Comparison of ENCODE assay signal across 8 mouse cellular contexts in the genomic region with DNA sequence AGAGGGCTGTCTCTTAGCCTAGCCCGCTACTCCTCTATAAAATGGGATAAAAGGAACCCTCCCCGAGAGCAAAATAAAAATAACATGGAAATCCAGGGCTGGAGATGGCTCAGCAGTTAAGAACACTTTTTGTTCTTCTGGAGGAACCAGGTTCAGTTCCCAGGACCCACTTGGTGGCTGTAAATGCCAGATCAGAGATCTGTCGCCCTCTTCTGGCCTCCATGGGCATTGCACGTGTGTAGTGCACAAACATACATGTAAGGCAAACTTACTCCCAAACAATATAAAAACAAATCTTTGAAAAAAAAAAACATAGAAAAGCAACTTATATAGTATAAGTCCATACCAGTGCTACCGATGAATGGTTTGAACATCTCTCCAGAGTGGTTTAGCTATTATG.
DNase-seq lines count a peak whose midpoint lies in the region; ATAC-seq and TF ChIP-seq lines count a peak whose summit lies in the region.

No protein-coding gene starts in this region.

- no peak overlapping the region for H3K4me2 ChIP-seq in kidney, embryonic 14.5 days (replicated peaks; ENCODE audit: low read depth, low read length)

- DNase-seq in kidney, adult 18-20 months, result peak; percentile 38
- DNase-seq in ES-CJ7 (ENCODE audit: low read depth, low spot score), result peak; percentile 75
- peak; percentile 31 for DNase-seq in adrenal gland, postnatal 36 days
- DNase-seq in kidney, postnatal 4 days, result peak; percentile 57
- no peak for DNase-seq in right cerebral cortex, adult 18-20 months
- no peak for DNase-seq in heart, adult 8-10 months (ENCODE audit: low spot score)

- no peak overlapping the region for H3K27ac ChIP-seq in kidney, embryonic 14.5 days (ENCODE audit: low read depth, low read length)
- H3K27ac ChIP-seq in testis, adult 2 months (ENCODE audit: control insufficient read depth, insufficient read depth, low read depth, low read length), result no peak overlapping the region

- no peaks in the 10 kb centered on the region for H3K27me3 ChIP-seq in kidney, embryonic 14.5 days (ENCODE audit: control insufficient read depth, insufficient read depth, low read length)
- H3K27me3 ChIP-seq in testis, adult 2 months (ENCODE audit: control insufficient read depth, insufficient read depth, low read length), result no peaks in the 10 kb centered on the region

- no peak for TF ChIP-seq POLR2A in testis, adult 2 months (IDR thresholded peaks at IDR 0.05; ENCODE audit: control insufficient read depth, low read depth, low read length)

- WGBS in kidney, embryonic 14.5 days, result 71% methylated on average over 5 of the region's 5 CpGs

- ATAC-seq in kidney, embryonic 14.5 days (ENCODE audit: low FRiP score, low TSS enrichment), result no peak

- H3K4me1 ChIP-seq in kidney, embryonic 14.5 days (ENCODE audit: control insufficient read depth, insufficient read depth, low read length), result no peaks in the 10 kb centered on the region
- peaks cover 3% of the 10 kb centered on the region; the same call in 1 of the 2 replicates for H3K4me1 ChIP-seq in testis, adult 2 months (ENCODE audit: control insufficient read depth, insufficient read depth, low read length)

- no peaks in the 10 kb centered on the region for H3K36me3 ChIP-seq in kidney, embryonic 14.5 days (ENCODE audit: control insufficient read depth, insufficient read depth, low read length)
- no peaks in the 10 kb centered on the region for H3K36me3 ChIP-seq in testis, adult 2 months (ENCODE audit: control insufficient read depth, insufficient read depth, low read length)

- TF ChIP-seq CTCF in testis, adult 2 months (IDR thresholded peaks at IDR 0.05; ENCODE audit: control insufficient read depth, insufficient read depth, insufficient replicate concordance, low read depth, low read length), result peak; percentile 75; the same call in 1 of the 2 replicates

- H3K4me3 ChIP-seq in kidney, embryonic 14.5 days (ENCODE audit: low read length), result no peak overlapping the region
- H3K4me3 ChIP-seq in testis, adult 2 months (ENCODE audit: control insufficient read depth, low read depth, low read length), result no peak overlapping the region

- H3K9me3 ChIP-seq in kidney, embryonic 14.5 days (ENCODE audit: control insufficient read depth, low read length), result no peaks in the 10 kb centered on the region

- H3K9ac ChIP-seq in kidney, embryonic 14.5 days (ENCODE audit: low read depth, low read length), result no peak overlapping the region

Comparison
In these comparisons a context has a peak if more than half of its experiments do, and no peak if none do; other contexts are left out.
1. DNase-seq: peak in kidney, adult 18-20 months (single experiment), ES-CJ7 (single experiment), adrenal gland, postnatal 36 days (2 of 2) and kidney, postnatal 4 days (2 of 2); none in right cerebral cortex, adult 18-20 months (single experiment) and heart, adult 8-10 months (single experiment).